Mouse (Mus musculus) erythroblast, embryonic 14.5 days (primary cell): ENCODE data around the gene Rgs16.

ENCODE experiments used
- GATA1 ChIP-seq: IDR thresholded peaks from 2 replicates; pipeline ENCODE4 v1.6.1; 2012; ENCODE audit warnings: low read length, inconsistent platforms, mixed read lengths
- TAL1 ChIP-seq: IDR thresholded peaks from 3 replicates; pipeline ENCODE4 v1.6.1; 2012; ENCODE audit warnings: low read length, inconsistent platforms, mixed read lengths

DNA sequence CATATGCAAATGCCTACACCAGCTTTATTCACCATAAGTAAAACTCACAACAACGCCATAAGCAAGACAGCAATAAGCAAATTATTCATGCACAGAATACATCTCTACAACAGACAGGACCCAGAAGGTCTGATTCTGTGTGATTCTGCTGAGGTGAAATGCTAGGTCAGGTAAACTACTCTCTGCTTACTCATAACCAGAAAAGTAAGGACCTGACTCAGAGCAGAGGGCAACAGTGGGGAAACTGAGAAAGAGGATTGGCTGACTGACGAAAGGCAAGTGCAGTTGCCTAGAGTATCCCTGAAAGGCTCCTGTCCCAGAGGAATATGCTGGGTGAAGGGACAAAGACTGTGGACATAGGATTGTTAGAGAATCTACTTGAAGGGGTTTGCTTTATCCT, 27.5 kb upstream of the Rgs16 start:
- TF ChIP-seq TAL1 (no peak), GATA1 (no peak)
